Mouse (Mus musculus) olfactory bulb, adult 2 months (tissue): ENCODE measurements around the gene Ppm1l.

ENCODE experiments used
- CTCF ChIP-seq: fragments of 200-500 bp; IDR thresholded peaks from 2 replicates; pipeline ENCODE4 v1.5.1; 2012; ENCODE audit warnings: low read depth, mild to moderate bottlenecking, low read length, moderate library complexity; ENCODE audit not compliant: insufficient read depth
- POLR2A ChIP-seq: fragments of 200-500 bp; IDR thresholded peaks from 2 replicates; pipeline ENCODE4 v1.6.1; 2012; ENCODE audit warnings: mild to moderate bottlenecking, low read depth, low read length, moderate library complexity; ENCODE audit not compliant: insufficient read depth

DNA sequence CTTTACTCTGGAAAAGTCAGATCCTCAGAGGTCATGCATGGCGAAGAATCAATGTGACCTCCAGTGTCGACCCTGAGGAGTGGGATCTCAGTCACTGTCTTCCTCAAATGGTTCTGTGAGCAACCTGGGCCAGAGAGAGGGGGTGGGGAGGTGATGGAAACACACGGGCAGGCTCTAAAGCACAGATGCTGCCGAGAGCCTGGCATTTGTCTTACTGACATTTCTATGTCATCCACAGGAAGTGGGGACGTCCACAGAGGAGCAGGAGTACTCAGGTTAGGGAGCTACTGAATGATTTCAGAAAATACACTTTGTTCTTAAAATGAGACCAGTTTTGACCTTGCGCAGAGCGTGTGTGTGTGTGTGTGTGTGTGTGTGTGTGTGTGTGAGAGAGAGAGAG, 195.2 kb downstream of the Ppm1l start:
- no peak for TF ChIP-seq CTCF
- no peak for TF ChIP-seq POLR2A
